Mouse (Mus musculus) kidney, postnatal 10 days (tissue): ENCODE measurements at regions not wholly inside any gene's neighbourhood (a gene's known extent, or its start where the extent isn't known, plus 50 kb on each side); places are given as distances from the start of the nearest gene placed in this dataset.
A peak's percentile ranks its signal among the peaks of the same experiment; 100 is the strongest.

Source experiments
- DNase-seq: peaks from one replicate; pipeline ENCODE4 v3.0.0; 2021; ENCODE audit warnings: mixed read lengths

DNA sequence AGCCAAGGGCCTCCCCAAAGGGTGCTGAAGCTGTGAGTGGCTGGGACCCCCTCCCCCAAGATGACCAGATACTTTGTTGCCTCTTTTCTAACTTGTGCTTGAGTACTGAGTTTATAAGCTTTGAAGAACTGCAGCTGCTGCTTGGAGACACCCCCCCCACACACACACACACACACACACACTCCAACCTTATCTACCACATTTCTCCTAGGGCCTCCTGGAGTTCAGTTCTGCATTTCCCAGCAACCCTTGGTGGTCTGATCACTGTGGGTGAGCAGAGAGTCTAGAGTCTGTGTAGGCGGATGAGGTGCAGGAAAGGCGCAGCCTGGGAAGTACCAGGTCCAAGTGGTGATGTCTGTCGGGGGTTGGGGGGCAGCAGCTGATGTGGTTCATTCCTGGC is 479.3 kb downstream of the Ajap1 start:
- no peak for DNase-seq

DNA sequence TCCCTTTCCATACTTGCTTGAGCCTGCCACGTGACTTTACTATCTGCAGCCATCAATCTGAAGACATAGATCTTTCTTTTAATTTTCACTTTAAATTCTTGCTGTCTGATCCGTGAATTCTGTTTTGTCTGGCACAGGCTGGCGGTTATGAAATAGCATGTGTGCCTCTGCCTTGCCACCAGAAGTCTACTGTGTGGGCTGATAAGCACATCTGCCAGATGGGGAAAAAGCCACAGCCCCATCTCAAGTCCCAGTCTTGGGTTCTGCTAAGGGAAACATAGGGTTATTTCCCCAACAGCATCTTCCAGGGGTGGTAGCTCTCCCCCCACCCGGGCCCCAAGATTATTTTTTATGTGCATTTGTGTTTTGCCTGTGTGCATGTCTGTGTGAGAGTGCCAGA is 480.1 kb downstream of the Ajap1 start:
- no peak for DNase-seq

DNA sequence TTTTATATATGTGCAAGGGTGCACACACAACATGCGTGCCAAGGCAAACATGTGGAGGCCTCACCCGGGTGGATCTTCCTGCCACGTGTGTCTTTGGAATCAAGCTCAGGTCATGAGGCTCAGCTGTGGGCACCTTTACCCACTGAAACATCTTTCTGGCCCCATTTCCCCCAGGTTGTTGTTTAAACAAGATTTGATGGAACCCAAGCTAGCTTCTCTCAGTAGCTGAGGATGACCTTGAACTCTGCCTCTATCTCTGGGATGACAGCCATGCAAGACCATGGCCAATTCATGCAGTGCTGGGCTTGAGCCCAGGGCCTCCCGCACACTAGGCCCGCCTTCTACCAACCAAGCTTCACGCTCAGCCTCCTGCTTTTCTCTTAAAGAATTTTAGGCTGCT is 480.9 kb downstream of the Ajap1 start:
- DNase-seq: no peak

DNA sequence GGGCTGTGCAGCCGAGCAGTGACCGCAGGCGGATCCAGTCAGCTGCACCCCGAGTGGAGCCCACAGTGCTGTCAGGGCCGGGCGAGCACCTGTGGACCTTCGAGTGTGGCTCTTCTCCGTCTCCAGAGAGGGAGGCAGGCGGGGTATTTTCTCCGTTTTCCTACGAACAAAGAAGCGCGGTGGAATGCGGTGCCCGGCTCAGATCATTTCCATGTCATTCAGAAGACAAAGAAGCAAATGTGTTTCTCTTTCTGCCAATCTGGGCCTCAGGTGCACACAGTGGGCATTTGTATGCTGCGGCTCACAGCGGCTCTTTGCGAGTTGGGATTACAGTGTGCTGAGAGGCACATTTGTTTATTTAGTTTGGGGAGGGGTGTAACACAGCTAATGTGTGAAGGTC is 483.1 kb downstream of the Ajap1 start:
- no peak for DNase-seq

DNA sequence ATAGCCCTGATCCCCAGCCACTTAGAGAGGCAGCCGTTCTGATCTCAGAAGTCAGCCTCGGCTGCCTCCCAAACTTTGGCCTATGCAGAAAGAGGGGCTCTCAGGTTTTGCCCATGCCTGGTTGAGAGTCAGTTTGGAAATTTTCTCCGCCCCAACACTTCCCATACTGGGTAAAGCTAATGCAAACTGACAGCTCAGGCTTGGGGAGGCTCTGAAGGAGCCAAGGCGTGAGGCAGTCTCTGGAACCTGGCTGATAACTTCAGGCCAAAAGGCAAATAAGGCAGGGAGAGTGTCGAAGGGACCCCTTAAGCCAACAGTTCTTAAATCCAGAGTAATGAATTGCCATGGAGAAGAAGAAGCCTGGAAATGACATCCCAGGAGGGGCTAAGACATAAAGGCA is 485.4 kb downstream of the Ajap1 start:
- DNase-seq: no peak

DNA sequence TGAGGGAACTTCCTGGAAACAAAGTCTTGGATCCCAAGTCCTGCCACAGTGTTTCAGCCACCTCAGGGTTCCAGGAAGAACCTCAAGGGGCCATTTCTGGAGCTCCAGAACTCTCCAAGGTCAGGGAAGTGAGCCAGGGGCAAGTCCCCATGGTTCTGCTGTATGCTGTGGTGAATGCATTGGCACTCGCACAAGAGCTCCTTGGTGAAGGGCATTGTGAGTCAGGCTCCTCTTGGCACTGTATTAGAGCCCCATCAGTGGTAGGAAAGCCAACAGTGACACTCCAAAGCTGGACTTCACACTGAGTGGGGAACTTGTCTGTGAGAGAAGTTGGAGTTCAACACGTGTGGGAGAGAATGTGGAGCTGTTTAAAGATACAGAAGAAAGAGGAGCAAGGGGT is 486.0 kb downstream of the Ajap1 start:
- no peak for DNase-seq

DNA sequence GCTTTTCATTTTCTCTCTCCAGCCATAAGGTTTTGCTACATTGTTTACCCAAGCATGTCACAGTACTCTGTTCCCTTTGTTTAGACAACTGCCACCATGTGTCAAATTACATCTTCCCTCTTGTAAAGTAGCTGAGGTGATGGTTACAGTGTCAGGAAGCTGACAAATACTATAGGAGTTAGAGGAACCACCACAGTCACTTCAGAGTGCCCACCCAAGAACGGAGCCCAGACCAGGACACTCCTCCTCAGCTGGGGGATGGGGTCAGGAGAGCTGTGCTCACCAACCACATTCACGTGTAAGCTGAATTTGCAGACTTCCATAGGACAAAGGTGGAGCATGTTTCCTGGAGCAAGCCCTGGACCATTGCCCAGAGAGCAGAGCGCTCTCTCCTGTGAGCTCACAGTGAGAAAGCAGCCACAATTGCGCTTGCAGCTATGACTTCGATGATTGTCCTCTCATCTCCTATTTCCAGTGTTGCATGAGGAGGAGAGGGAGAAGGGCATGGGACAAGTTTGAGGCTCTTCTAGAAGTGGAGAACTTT is 487.5 kb downstream of the Ajap1 start:
- DNase-seq: peak; percentile 76

DNA sequence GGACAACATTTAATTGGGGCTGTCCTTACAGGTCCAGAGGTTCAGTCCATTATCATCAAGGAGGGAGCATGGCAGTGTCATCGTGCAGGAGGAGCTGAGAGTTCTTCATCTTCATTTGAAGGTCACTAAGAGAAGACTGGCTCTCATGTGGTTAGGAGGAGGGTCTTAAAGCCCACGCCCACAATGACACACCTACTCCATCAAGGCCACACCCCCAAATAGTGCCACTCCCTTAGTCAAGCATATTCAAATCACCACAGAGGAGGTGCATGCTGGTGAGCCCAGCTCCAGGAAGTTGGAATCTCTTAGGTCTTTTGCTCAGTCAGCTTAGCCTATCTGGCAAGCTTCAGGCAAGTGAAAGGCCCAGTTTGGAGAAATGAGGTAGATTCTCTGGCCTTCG is 488.4 kb downstream of the Ajap1 start:
- DNase-seq: no peak

DNA sequence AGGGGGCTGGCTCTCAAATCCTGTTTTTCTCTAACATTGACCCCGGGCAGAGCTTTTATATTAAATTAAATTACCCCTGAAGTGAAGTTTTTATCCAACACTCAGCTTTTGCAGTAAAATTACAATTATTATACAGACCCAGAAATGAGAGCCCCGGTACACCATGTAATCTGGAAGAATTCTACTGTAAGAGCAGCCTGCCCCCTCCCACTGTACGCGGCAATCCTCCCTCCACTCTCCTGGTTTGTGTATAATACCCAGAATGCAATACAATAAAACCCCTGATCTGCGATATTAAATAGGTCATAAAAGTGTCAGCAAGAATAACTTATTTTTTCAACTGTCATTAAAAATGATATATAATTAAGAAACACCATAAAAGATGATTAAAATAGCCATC is 492.3 kb downstream of the Ajap1 start:
- no peak for DNase-seq

DNA sequence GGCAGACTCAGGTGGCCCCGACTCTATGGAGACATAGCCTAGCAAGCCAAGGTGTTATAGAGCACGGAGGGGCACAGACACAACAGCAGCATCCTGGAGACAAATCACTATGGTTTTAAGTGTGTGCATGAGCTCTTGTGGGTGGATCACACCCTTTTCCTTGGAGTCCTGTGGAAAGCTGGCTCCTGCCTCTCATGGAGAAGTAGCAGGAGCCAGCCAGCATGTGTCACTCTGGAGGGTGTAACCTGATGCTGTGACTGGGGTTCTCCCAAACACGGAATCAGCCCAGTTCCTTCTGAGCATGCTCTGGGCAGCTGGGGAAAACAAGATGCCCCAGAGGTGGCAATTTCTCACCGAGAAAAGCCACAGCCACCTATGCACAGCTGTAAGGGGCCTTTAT is 494.9 kb downstream of the Ajap1 start:
- no peak for DNase-seq

DNA sequence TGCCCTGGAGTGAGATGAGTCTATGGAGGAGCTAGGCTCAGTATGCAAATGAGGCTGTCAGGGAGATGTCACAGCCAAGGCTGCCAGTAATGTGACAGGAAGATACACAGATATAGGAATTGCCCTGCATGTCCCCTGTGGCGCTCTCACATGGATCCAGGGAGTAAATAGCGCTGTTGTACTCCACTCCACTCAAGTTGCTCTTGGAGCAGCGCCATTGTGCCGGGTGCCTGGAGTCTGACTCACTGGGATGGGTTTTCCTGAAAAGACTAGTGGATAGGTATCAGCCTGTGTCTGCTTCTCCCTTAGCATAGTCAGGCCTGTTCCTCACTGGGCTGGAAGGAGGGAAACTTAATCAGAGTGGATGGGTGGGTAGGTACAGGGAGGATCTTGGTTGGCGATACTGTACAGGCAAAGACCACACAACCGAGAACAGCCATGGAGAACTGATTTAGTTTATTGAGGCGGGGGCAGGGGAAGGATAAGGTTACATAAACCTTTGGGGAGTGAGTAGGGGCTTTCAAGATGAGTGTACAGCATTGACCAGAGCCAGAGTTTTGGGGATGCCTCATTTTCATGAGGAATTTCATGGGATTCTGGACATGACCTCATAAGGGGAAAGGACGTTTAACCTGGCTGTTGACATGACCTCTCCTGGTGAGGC is 497.5 kb upstream of the Kcnab2 start:
- no peak for DNase-seq

DNA sequence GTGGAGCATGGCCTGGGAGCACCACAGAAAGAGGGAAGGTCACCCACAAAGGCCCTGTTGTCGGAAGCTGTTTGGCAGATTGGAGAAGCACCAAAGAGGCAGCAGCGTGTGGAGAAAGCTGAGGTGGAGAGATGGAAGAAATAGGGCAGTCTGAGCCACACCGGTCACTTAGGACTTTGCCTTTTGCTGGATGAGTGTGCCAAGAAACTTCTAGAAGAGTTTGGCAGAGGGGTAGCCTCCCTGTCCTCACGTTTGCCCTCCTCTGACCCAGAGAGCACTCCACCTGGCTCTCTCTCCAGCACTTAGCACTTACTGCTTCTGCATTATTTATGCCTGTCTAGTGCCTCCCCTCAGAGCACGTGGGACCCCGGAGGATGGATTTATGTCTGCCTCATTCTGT is 485.3 kb upstream of the Kcnab2 start:
- DNase-seq: no peak

DNA sequence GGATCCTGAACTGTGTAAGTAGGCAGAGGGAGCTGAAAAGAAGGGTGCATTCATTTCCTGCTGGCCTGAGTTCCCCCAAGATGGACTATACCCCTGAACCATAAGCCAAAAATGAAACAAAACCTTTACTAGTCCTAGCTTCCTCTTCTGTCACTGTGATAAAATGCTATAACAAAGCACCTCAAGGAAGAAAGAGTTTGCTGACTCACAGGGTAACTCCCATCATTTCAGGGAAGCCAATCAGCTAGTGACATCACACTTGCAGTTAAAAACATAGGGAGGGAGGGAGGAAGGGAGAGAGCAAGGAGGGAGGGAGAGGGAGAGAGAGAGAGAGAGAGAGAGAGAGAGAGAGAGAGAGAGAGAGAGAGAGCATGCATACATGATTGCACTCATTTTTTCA is 484.5 kb upstream of the Kcnab2 start:
- DNase-seq: no peak

DNA sequence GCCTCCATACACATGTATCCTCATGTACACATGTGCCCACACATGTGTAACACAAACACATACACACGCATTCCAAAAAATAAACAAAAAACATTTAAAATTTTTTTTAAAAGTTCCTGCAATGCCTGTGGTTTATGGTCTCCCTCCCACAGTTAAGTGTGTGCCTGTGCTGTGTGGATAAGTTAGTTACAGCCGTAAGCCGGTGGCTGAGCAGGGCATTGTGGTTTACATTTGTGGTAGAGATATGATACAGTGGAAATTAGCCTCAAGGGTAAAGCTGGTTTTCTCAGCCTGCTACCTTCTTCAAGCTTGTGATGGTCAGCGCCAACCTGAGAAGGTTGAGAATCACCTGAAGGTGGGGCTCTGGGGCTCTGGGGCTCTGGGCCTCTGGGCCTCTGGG is 484.0 kb upstream of the Kcnab2 start:
- no peak for DNase-seq

DNA sequence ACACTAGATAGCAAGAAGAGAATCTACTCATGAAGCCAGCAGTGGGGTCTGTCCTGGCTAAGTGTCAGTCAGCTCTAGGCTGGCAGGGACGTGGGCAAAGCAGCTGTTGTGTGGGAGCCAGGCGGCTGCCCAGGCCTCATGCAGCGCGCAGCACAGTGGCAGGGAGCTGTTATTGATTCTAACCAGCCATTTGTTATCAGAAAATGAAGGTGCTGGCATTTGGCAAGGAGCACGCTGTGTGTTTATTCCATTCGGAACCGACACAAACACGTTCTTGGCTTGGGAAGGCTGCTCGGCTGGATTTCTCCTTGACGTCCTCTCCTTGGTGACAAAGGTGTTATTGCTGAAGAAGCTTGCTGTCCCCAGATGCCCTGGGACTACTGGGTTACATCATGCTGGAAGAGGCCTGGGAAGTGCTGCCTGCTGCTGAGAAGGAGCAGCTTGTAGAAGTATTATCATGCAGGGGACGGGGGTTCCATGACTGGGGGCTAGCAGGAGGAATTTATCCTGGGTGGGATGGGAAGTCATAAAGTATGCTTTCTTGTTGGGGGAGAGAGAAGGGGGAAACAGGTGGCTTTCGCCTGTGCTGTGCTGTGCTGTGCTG is 482.1 kb upstream of the Kcnab2 start:
- DNase-seq: no peak

DNA sequence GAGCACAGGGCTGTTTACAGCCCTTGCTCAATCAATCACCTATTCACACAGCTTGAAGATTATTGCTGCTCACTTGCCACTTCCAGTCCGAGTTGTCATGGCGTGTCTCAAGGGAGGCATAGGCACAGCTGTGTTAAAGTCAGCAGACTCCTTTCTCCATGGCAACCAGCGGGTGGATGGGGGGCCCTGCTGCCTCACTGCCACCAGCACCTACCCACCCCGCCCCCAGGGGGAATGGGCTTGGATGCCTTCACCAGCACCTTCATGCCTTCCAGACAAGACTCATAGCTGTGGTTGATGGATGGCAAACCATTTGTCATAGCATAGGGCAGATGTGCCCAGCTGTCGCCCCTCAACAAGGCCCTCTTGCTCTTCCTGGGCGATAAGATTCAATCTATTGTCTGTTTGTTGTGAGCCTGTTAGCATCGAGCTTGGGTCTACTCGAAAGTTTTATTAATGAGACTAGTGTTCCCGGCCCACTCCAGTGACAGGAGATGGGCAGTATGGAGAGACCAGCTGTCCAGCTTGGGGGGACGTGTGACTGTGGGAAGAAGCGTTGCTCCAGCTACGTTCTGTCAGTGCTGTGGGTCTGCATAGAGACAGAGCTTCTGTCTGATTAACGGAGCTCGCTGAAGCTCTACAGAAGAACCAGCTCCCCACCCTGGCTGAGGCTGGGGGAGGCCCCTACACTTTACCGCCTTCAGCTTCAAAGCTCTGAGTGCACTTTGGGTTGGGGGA is 475.7 kb upstream of the Kcnab2 start:
- DNase-seq: peak; percentile 13

DNA sequence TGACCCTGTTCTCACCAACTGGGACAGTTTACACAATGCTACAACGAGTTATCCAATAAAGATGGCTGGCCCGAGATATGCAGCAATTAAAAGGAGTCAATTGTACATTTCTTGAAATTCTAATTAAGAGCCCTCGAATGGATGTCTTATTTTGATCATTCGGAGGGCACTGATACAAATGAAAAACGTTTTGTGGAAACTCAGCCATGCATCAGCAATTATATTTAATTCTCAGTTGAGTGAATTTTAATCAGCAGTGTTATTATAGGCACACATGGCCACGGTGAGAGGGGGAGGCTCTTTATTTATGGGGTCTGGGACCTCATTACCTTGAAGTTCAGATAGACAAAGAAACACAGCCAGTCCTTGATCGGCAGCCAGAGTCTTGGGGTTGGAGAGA is 471.3 kb upstream of the Kcnab2 start:
- no peak for DNase-seq

DNA sequence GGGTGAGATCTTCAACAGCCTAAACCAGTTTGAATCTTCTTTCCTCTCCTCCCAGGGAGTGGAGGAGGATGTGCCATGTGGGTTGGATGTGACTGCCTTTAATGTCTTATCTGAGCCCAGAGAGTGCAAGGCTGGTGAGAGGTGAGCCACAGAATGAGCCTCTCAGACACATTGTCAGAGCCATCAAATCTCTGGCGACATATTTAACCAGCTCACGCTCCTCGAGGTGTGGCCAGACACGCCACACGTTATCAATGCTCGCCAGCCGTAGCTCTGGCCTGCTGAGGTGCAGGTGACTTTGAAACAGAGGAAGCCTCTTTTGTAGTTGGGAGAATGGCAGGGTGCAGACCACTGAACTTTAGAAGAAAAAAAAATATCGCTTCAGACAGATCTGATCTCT is 463.5 kb upstream of the Kcnab2 start:
- DNase-seq: no peak

DNA sequence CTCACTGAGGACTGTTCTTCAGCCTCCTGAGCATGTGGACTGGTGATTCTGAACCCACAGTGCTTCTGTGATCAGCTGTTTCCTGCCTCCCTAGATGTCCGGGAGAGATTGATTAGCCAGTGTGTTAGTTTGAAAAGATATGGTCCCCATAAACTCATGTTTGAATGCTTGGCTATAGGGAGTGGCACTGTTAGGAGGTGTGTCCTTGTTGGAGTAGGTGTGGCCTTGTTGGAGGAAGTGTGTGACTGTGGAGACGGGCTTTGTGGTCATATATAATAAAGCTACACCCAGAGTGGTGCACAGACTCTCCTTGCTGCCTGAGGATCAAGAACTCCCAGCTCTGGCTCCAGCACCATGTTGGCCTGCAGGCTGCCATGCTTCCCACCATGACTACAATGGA is 458.9 kb upstream of the Kcnab2 start:
- no peak for DNase-seq

DNA sequence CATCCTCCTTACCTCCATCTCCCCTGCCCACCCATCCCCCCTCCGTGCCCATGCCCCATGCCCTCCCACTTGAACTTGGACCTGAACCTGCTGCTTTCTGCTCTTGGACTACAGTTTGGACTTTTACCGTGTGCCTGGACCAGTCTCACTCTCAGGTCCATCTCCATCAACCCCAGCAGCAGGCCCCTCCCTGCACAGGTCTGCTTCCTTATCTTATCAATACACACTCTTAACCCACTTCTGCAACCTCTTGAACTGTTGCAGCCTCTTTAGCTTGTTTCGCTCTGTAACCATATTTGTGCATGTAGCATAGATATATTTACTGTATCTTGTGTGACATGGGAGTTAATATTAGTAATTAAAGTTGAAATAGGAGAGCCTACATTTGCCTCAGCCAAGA is 457.8 kb upstream of the Kcnab2 start:
- DNase-seq: no peak

DNA sequence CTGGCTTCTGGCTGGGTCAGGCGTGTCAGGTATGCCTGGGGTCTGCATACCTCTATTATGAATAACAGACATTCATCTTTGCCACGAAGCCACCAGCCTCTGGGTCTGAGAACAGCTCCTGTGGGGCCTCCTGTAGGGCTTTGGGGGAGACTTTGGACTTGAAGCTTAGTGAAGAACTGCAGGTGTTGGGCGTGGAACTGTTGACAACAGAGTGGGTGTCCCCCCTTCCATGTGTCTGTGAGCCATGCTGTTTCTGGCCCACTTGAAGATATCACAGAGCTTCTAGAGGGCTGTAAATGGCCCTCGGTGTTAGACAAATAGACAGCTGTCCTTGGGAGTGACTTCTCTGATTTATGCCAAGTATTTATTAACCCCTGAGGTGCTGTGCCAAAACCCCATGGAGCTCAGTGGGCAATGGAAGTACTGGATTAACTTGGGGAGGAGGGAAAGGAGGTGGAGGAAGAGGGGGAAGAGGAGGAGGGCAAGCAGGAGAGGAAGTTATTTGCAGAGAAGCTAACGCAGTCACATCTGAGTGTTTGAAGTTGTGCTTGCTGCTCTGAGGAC is 450.8 kb upstream of the Kcnab2 start:
- no peak for DNase-seq

DNA sequence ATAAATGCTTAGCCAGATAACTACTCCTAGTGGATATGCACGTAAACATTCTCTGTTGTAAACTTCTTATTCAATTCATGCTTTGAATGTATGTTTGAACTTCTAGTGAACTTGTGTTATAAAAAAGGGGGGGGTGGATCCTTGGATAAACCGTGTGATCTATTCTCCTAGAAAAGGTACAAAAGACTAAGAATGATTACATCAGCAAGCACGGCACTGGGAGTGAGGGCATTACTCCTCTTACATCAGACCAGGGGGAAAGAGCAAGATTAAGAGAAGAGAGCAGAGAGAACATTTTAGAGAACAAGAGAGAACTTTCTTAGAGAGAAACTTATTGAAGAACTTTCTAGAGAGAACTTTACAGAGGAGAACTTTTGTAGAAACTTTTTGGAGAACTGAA is 442.6 kb upstream of the Kcnab2 start:
- no peak for DNase-seq

DNA sequence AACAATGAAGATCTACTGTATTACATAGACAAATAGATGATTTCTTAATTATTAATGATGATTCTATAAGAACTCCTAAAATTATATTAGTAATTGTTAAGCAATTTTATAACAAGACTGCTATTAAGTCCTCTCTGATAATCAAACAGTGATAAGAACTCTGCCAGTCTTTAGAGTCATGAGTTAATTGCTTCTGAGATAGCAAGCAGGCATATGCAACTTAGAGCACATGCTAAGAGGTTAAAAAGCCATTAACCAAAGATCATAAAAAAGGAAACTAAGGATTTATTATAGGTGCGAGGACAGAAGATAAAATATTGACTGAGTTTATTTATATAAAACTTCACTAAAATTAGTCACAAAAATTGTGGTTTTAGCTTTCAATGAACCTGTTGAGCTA is 442.2 kb upstream of the Kcnab2 start:
- DNase-seq: no peak

DNA sequence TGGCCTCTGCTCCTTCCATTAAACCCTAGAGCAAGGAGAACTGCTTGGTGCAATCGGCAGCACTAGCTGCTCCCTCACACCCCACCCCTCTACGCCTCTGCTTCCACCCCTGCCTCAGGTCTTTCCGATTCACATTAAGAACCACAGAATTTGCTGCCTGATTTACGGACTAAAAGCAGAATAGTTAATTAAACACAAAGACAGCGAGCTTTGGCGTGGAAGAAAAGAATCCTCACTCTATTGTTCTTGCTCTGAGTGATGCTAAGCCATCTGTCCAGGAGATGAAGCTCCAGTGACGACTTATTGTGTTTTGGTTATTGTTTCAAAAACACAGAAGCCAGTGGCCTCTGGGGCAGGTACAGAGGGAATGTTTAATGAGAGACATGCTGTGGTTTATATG is 438.9 kb upstream of the Kcnab2 start:
- DNase-seq: no peak
